Mouse (Mus musculus): ENCODE data around the gene Plcb1. TPM values are rescaled to one million over a fixed set of nuclear protein-coding genes. Genes with fewer than 3 reads are reported as not detected.

The Plcb1 gene
- polyA plus RNA-seq (2012; ENCODE audit: insufficient read depth, low replicate concordance): 0.30 and 0.46 TPM in 2 replicates

- H3K36me3 ChIP-seq (replicated peaks; ENCODE audit: low read length): peaks cover 3% of the 10 kb centered on the region
- H3K4me3 ChIP-seq (replicated peaks): peak within 1 kb of the TSS; percentile 97
- TF ChIP-seq FLI1 (IDR thresholded peaks at IDR 0.05; ENCODE audit: low read length) (no peak), GATA1 (IDR thresholded peaks at IDR 0.05; ENCODE audit: borderline replicate concordance, low read length) (no peak)
- H3K4me1 ChIP-seq: peaks cover 19% of the 10 kb centered on the region
- peaks cover 26% of the 10 kb centered on the region for H3K27me3 ChIP-seq (replicated peaks)
- peaks cover 4% of the 10 kb centered on the region for H3K9me3 ChIP-seq
Measured at GRCm38 (mm10) chr2:134785970-134786855, at the start of gene Plcb1. TSS of gene Plcb1 (plus strand) at chr2:134786067.

- Histone ChIP-seq H3K36me3 (replicated peaks; ENCODE audit: low read length) (no peaks in the 10 kb centered on the region), H3K27me3 (replicated peaks) (no peaks in the 10 kb centered on the region), H3K9me3 (no peaks in the 10 kb centered on the region), H3K4me1 (no peaks in the 10 kb centered on the region), H3K4me3 (replicated peaks) (no peak overlapping the region)
- TF ChIP-seq GATA1 (IDR thresholded peaks at IDR 0.05; ENCODE audit: borderline replicate concordance, low read length) (no peak), FLI1 (IDR thresholded peaks at IDR 0.05; ENCODE audit: low read length) (no peak)
Measured at GRCm38 (mm10) chr2:134755537-134755936, 30.3 kb upstream of the Plcb1 start.

GRCm38 (mm10) chr2:134756086-134756485 is 29.8 kb upstream of the Plcb1 start:
- no peaks in the 10 kb centered on the region for H3K27me3 ChIP-seq (replicated peaks)
- no peak overlapping the region for H3K4me3 ChIP-seq (replicated peaks)
- no peaks in the 10 kb centered on the region for H3K4me1 ChIP-seq
- no peaks in the 10 kb centered on the region for H3K9me3 ChIP-seq
- no peaks in the 10 kb centered on the region for H3K36me3 ChIP-seq (replicated peaks; ENCODE audit: low read length)
- TF ChIP-seq GATA1 (IDR thresholded peaks at IDR 0.05; ENCODE audit: borderline replicate concordance, low read length) (no peak), FLI1 (IDR thresholded peaks at IDR 0.05; ENCODE audit: low read length) (no peak)

GRCm38 (mm10) chr2:134761029-134761428 is 24.8 kb upstream of the Plcb1 start:
- H3K27me3 ChIP-seq (replicated peaks): no peaks in the 10 kb centered on the region
- H3K9me3 ChIP-seq: no peaks in the 10 kb centered on the region
- no peaks in the 10 kb centered on the region for H3K36me3 ChIP-seq (replicated peaks; ENCODE audit: low read length)
- H3K4me1 ChIP-seq: no peaks in the 10 kb centered on the region
- no peak overlapping the region for H3K4me3 ChIP-seq (replicated peaks)
- TF ChIP-seq GATA1 (IDR thresholded peaks at IDR 0.05; ENCODE audit: borderline replicate concordance, low read length) (no peak), FLI1 (IDR thresholded peaks at IDR 0.05; ENCODE audit: low read length) (no peak)

- TF ChIP-seq FLI1 (IDR thresholded peaks at IDR 0.05; ENCODE audit: low read length) (no peak), GATA1 (IDR thresholded peaks at IDR 0.05; ENCODE audit: borderline replicate concordance, low read length) (no peak)
- Histone ChIP-seq H3K9me3 (no peaks in the 10 kb centered on the region), H3K4me1 (no peaks in the 10 kb centered on the region)
Measured at GRCm38 (mm10) chr2:134763406-134763990, 22.4 kb upstream of the Plcb1 start.

GRCm38 (mm10) chr2:134764506-134764905 is 21.4 kb upstream of the Plcb1 start:
- Histone ChIP-seq H3K36me3 (replicated peaks; ENCODE audit: low read length) (no peaks in the 10 kb centered on the region), H3K4me1 (no peaks in the 10 kb centered on the region), H3K9me3 (no peaks in the 10 kb centered on the region), H3K27me3 (replicated peaks) (no peaks in the 10 kb centered on the region), H3K4me3 (replicated peaks) (no peak overlapping the region)
- TF ChIP-seq GATA1 (IDR thresholded peaks at IDR 0.05; ENCODE audit: borderline replicate concordance, low read length) (no peak), FLI1 (IDR thresholded peaks at IDR 0.05; ENCODE audit: low read length) (no peak)

More at GRCm38 (mm10) chr2:134763406-134763990, 22.4 kb upstream of the Plcb1 start:
- no peaks in the 10 kb centered on the region for H3K27me3 ChIP-seq (replicated peaks)
- no peak overlapping the region for H3K4me3 ChIP-seq (replicated peaks)
- H3K36me3 ChIP-seq (replicated peaks; ENCODE audit: low read length): no peaks in the 10 kb centered on the region

GRCm38 (mm10) chr2:134779826-134780225 is 6.0 kb upstream of the Plcb1 start:
- Histone ChIP-seq H3K36me3 (replicated peaks; ENCODE audit: low read length) (no peaks in the 10 kb centered on the region), H3K4me1 (no peaks in the 10 kb centered on the region), H3K4me3 (replicated peaks) (no peak overlapping the region), H3K27me3 (replicated peaks) (peaks cover 2% of the 10 kb centered on the region), H3K9me3 (no peaks in the 10 kb centered on the region)
- no peak for TF ChIP-seq FLI1 (IDR thresholded peaks at IDR 0.05; ENCODE audit: low read length)
- no peak for TF ChIP-seq GATA1 (IDR thresholded peaks at IDR 0.05; ENCODE audit: borderline replicate concordance, low read length)

- Histone ChIP-seq H3K9me3 (no peaks in the 10 kb centered on the region), H3K4me3 (replicated peaks) (no peak overlapping the region), H3K27me3 (replicated peaks) (peaks cover 4% of the 10 kb centered on the region), H3K4me1 (no peaks in the 10 kb centered on the region; the same call in 1 of the 2 replicates), H3K36me3 (replicated peaks; ENCODE audit: low read length) (no peaks in the 10 kb centered on the region)
- no peak for TF ChIP-seq GATA1 (IDR thresholded peaks at IDR 0.05; ENCODE audit: borderline replicate concordance, low read length)
- TF ChIP-seq FLI1 (IDR thresholded peaks at IDR 0.05; ENCODE audit: low read length): no peak
Measured at GRCm38 (mm10) chr2:134780316-134780715, 5.6 kb upstream of the Plcb1 start.

GRCm38 (mm10) chr2:134786856-134787250 is 986 bp downstream of the Plcb1 start:
- no peak for TF ChIP-seq FLI1 (IDR thresholded peaks at IDR 0.05; ENCODE audit: low read length)
- no peak for TF ChIP-seq GATA1 (IDR thresholded peaks at IDR 0.05; ENCODE audit: borderline replicate concordance, low read length)
- Histone ChIP-seq H3K27me3 (replicated peaks) (peaks cover 26% of the 10 kb centered on the region), H3K4me1 (peaks cover 19% of the 10 kb centered on the region), H3K9me3 (peaks cover 4% of the 10 kb centered on the region), H3K4me3 (replicated peaks) (peak overlapping the region; percentile 97), H3K36me3 (replicated peaks; ENCODE audit: low read length) (peaks cover 3% of the 10 kb centered on the region)

Measured in megakaryocyte, embryonic 14.5 days (primary cell).